Mouse (Mus musculus) lung, postnatal 0 days (tissue): ENCODE data around the gene 9130019O22Rik.

ENCODE experiments used
- CTCF ChIP-seq: IDR thresholded peaks from 2 replicates; pipeline ENCODE4 v1.5.1; 2016; ENCODE audit warnings: antibody characterized with exemption, mild to moderate bottlenecking
- EP300 ChIP-seq: IDR thresholded peaks from 2 replicates; pipeline ENCODE4 v1.6.1; 2016; ENCODE audit warnings: antibody characterized with exemption, mild to moderate bottlenecking, control low read depth

DNA sequence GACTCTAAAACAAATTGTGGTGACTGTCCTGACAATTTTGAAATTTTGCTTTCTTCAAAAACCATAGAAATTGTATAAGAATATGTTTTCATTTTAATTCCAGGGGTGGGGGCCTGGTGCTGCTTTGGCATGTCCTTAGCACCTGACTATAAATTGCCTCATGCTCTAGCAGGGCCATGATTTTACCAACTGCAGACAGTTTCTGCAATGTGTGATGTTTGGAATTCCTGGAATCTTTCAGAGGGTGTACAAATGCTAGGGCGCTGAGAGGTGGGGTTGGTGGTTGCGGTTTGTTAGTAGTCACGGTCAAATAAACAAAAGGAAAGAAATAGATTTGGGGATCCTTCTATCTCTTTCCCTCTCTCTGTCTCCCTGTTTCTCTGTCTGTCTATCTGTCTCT is 20.7 kb downstream of the 9130019O22Rik start:
- no peak for TF ChIP-seq CTCF
- no peak; the same call in 1 of the 2 replicates for TF ChIP-seq EP300
